Mouse (Mus musculus) heart, postnatal 36 days (tissue): Measurements from ENCODE around the gene Srebf2. TPM values are rescaled to one million over a fixed set of nuclear protein-coding genes. Genes with fewer than 3 reads are reported as not detected.

Experiments used
- DNase-seq, 2 experiments: peaks; one replicate each; pipeline ENCODE4 v3.0.0; 2021 to 2022
- intact Hi-C: fragments of 180-260 bp; cut with DNase I; formaldehyde crosslinking; loops from one replicate; pipeline ENCODE4 v1.15.1; 2025
- microRNA-seq, 2 experiments: library from miRNA; unstranded; fragments of <30 nt; microRNA quantifications; one replicate each; pipeline ENCODE4 v1.2.0; 2021; ENCODE audit warnings: borderline number of aligned reads in 2 of 2
- total RNA-seq, 2 experiments: library from RNA; stranded (reverse); gene quantifications; 2 replicates each; pipeline ENCODE4 v1.2.3; 2021

The Srebf2 gene
- total RNA-seq, 2 experiments from 2014 or later: 17.4 to 19.5 TPM

GRCm38 (mm10) chr15:82251579-82251978, 104.6 kb downstream of the Srebf2 start:
- DNase-seq: no peak
- intact Hi-C loops: no loop called here

- DNase-seq: no peak
- intact Hi-C loops: no loop called here
These were observed 105.1 kb downstream of the Srebf2 start, which contains the start of gene 1500009C09Rik for GRCm38 (mm10) chr15:82252097-82252496. TSS of gene 1500009C09Rik (plus strand) at chr15:82252397.

Small RNA genes within 50 kb of the gene (microRNA-seq; reads per million reads assigned to microRNA genes)
- 8.1 to 8.7 reads per million in 2 experiments for gene Mir33

Other genes with a start within 250 kb of the Srebf2 start
- gene Polr3h, start 220.9 kb upstream of the Srebf2 start, total RNA-seq: 10 to 100 TPM in 1 of 2 experiments, 1 to 10 TPM in 1; 9.0 to 10.6 TPM
- 10 to 100 TPM; 72.5 to 86.4 TPM for gene Csdc2, start 210.4 kb upstream of the Srebf2 start, total RNA-seq
- 10 to 100 TPM; 24.8 to 26.0 TPM for gene Pmm1, start 186.3 kb upstream of the Srebf2 start, total RNA-seq
- not detected for gene 1700029P11Rik, start 166.6 kb upstream of the Srebf2 start, total RNA-seq
- gene Xrcc6, start 159.3 kb upstream of the Srebf2 start, total RNA-seq: 10 to 100 TPM; 25.0 to 26.5 TPM
- gene Desi1, start 113.3 kb upstream of the Srebf2 start, total RNA-seq: 10 to 100 TPM; 26.9 to 30.9 TPM
- gene Snu13, start 99.6 kb upstream of the Srebf2 start, total RNA-seq: 10 to 100 TPM; 51.0 to 55.2 TPM
- gene 4930407I10Rik, start 88.0 kb upstream of the Srebf2 start, total RNA-seq: not detected
- gene Mei1, start 77.2 kb upstream of the Srebf2 start, total RNA-seq: not detected
- gene Ccdc134, start 19.3 kb upstream of the Srebf2 start, total RNA-seq: 1 to 10 TPM; 3.4 to 5.6 TPM
- gene Shisa8, start 65.6 kb downstream of the Srebf2 start, total RNA-seq: under 1 TPM; 0.14 to 0.19 TPM
- under 1 TPM; 0.28 to 0.30 TPM for gene Tnfrsf13c, start 77.2 kb downstream of the Srebf2 start, total RNA-seq
- gene Cenpm, start 97.6 kb downstream of the Srebf2 start, total RNA-seq: under 1 TPM; 0.42 to 0.51 TPM
- not detected for gene 1500009C09Rik, start 105.2 kb downstream of the Srebf2 start, total RNA-seq
- under 1 TPM; 0.35 to 0.36 TPM for gene Sept3, start 127.7 kb downstream of the Srebf2 start, total RNA-seq
- not detected for gene Wbp2nl, start 151.8 kb downstream of the Srebf2 start, total RNA-seq
- gene Naga, start 191.7 kb downstream of the Srebf2 start, total RNA-seq: 10 to 100 TPM; 28.3 to 34.2 TPM
- gene Pheta2, start 191.8 kb downstream of the Srebf2 start, total RNA-seq: 1 to 10 TPM in 1 of 2 experiments, under 1 TPM in 1; 0.76 to 1.6 TPM
- 100 to 1,000 TPM; 192 to 202 TPM for gene Smdt1, start 191.8 kb downstream of the Srebf2 start, total RNA-seq
- gene Ndufa6, start 207.1 kb downstream of the Srebf2 start, total RNA-seq: 100 to 1,000 TPM; 702 to 740 TPM
- gene Cyp2d22, start 233.1 kb downstream of the Srebf2 start, total RNA-seq: 10 to 100 TPM; 25.6 to 25.8 TPM
- gene Cyp2d11, start 246.8 kb downstream of the Srebf2 start, total RNA-seq: under 1 TPM; 0.22 to 0.36 TPM